Comparison of ENCODE assay signal across 27 mouse cellular contexts in the genomic region with DNA sequence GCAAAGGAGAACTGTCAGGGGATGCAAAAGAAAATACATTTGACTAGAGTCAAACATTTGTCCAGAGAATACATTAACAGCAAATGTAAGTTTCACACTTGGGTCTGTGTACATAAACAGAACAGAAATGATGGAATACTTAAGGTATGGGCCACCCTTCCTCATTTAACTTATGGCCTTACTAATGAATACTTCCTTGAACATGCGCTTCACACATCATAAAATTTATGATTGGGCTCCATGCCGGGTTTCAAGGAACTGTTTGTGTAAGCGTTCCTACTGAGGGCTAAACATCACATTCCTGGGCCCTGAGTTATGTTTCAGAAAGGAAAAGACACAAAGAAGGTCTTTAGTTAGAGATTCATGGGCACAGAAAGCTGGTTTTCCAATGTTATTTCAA. TPM values are rescaled to one million over a fixed set of nuclear protein-coding genes. Genes with fewer than 3 reads are reported as not detected.
DNase-seq lines count a peak whose midpoint lies in the region; ATAC-seq and TF ChIP-seq lines count a peak whose summit lies in the region.
"Had no signal": no experiment of that assay in that cellular context is flagged by ENCODE, and none has a peak within 500 bp of the region (broad histone marks: within the 10 kb centered on the region; RNA-seq: fewer than 3 reads in every experiment).

No protein-coding gene starts in this region.

- H3K36me3 ChIP-seq in kidney, postnatal 0 days (ENCODE audit: insufficient read depth, low read length): no peaks in the 10 kb centered on the region
- no peaks in the 10 kb centered on the region for H3K36me3 ChIP-seq in intestine, embryonic 16.5 days (ENCODE audit: control insufficient read depth, insufficient read depth, low read length)
- H3K36me3 ChIP-seq: embryonic facial prominence, embryonic 15.5 days; hindbrain, embryonic 15.5 days; neural tube, embryonic 13.5 days had no signal

- in situ Hi-C loops in Patski (cut with MboI; ENCODE audit: low pct_unique_long_range_greater_than_20kb): no loop called here

- no peak overlapping the region for H3K9ac ChIP-seq in kidney, postnatal 0 days (ENCODE audit: low read depth, low read length)
- no peak overlapping the region for H3K9ac ChIP-seq in intestine, embryonic 16.5 days (ENCODE audit: low read depth, low read length)
- H3K9ac ChIP-seq: embryonic facial prominence, embryonic 15.5 days; hindbrain, embryonic 15.5 days; liver, embryonic 14.5 days; neural tube, embryonic 13.5 days had no signal

- 0 out of 2 replicates have a peak, but pooled peaks cover 3% of the 10 kb centered on the region for H3K4me1 ChIP-seq in kidney, postnatal 0 days (replicated peaks; ENCODE audit: insufficient read depth, low read length)
- H3K4me1 ChIP-seq in intestine, embryonic 16.5 days (ENCODE audit: control insufficient read depth, insufficient read depth, low read length): no peaks in the 10 kb centered on the region
- H3K4me1 ChIP-seq: embryonic facial prominence, embryonic 15.5 days; hindbrain, embryonic 15.5 days had no signal

- TF ChIP-seq CTCF in kidney, postnatal 0 days (IDR thresholded peaks at IDR 0.05; ENCODE audit: low read depth): no peak
- no peak for TF ChIP-seq CTCF in Patski (IDR thresholded peaks at IDR 0.05)

- H3K27ac ChIP-seq in kidney, postnatal 0 days: no peak overlapping the region
- H3K27ac ChIP-seq in intestine, embryonic 16.5 days (ENCODE audit: low read length): no peak overlapping the region
- H3K27ac ChIP-seq: embryonic facial prominence, embryonic 15.5 days; hindbrain, embryonic 15.5 days; layer of hippocampus, adult 2 months; liver, embryonic 14.5 days; neural tube, embryonic 13.5 days had no signal

- H3K4me3 ChIP-seq in kidney, postnatal 0 days (replicated peaks; ENCODE audit: low read depth, low read length): no peak overlapping the region
- no peak overlapping the region for H3K4me3 ChIP-seq in intestine, embryonic 16.5 days (ENCODE audit: low read length)
- H3K4me3 ChIP-seq: embryonic facial prominence, embryonic 15.5 days; hindbrain, embryonic 15.5 days; layer of hippocampus, adult 2 months; neural tube, embryonic 13.5 days had no signal

- intact Hi-C loops in heart, postnatal 36 days (cut with DNase I): no loop called here

- POLR2A ChIA-PET in Patski (lab: Charles Lee): no interaction called here

- CTCF ChIA-PET in Patski (lab: Charles Lee): interaction anchor here (1.6 kb wide), 1 partner anchor 20 kb away, joined by 3 read pairs; a partner anchor contains a TSS

- ATAC-seq in kidney, postnatal 0 days (replicated peaks; ENCODE audit: low FRiP score, low read depth): no peak
- peak; percentile 96 for ATAC-seq in Patski
- peak; percentile 62 for ATAC-seq in intestine, embryonic 16.5 days
- ATAC-seq: activated CD4-positive, CD25-positive, alpha-beta regulatory T cell, adult 4 months; forebrain, embryonic 16.5 days had no signal

- no peak overlapping the region for H3K4me2 ChIP-seq in kidney, postnatal 0 days (ENCODE audit: low read length)
- H3K4me2 ChIP-seq in intestine, embryonic 16.5 days (ENCODE audit: low read depth, low read length): no peak overlapping the region
- H3K4me2 ChIP-seq: embryonic facial prominence, embryonic 15.5 days; heart, embryonic 11.5 days; hindbrain, embryonic 15.5 days; neural tube, embryonic 13.5 days had no signal

- 12% methylated on average over 3 of the region's 3 CpGs for WGBS in kidney, postnatal 0 days
- WGBS in intestine, embryonic 16.5 days: 32% methylated on average over 3 of the region's 3 CpGs

- DNase-seq in kidney, postnatal 0 days (ENCODE audit: low spot score): peak; percentile 56
- no peak for DNase-seq in kidney, postnatal 4 days
- peak; percentile 58 for DNase-seq in Patski (ENCODE audit: low read depth, low spot score)
- DNase-seq in lung, postnatal 14 days: peak; percentile 15
- no peak for DNase-seq in heart, postnatal 36 days
- DNase-seq in c-Kit-positive CD71-positive TER-119-positive erythroid progenitor cells, embryonic 14.5 days (ENCODE audit: low spot score): no peak
- DNase-seq: adrenal gland, postnatal 14 days; cerebellum, adult 11 months; cerebellum, postnatal 10 days; heart, postnatal 10 days; kidney, postnatal 10 days; layer of hippocampus, postnatal 36 days; midbrain, embryonic 14.5 days; right cerebral cortex, adult 18-20 months; thymus, postnatal 14 days had no signal

- H3K27me3 ChIP-seq in kidney, postnatal 0 days (ENCODE audit: insufficient read depth, low read length): no peaks in the 10 kb centered on the region
- no peaks in the 10 kb centered on the region for H3K27me3 ChIP-seq in Patski
- no peaks in the 10 kb centered on the region for H3K27me3 ChIP-seq in intestine, embryonic 16.5 days (replicated peaks; ENCODE audit: control insufficient read depth, insufficient read depth, low read length)
- H3K27me3 ChIP-seq: embryonic facial prominence, embryonic 15.5 days; hindbrain, embryonic 15.5 days; neural tube, embryonic 13.5 days had no signal

- H3K9me3 ChIP-seq in kidney, postnatal 0 days (replicated peaks; ENCODE audit: low read length): no peaks in the 10 kb centered on the region
- no peaks in the 10 kb centered on the region for H3K9me3 ChIP-seq in intestine, embryonic 16.5 days (ENCODE audit: control insufficient read depth, low read length)
- H3K9me3 ChIP-seq: embryonic facial prominence, embryonic 15.5 days; hindbrain, embryonic 15.5 days; neural tube, embryonic 13.5 days had no signal

RNA-seq across cellular contexts. Expression of a gene that starts 19.4 kb away (rescaled TPM):
- 0.17 and 0.26 TPM in 2 replicates for polyA plus RNA-seq in kidney, postnatal 0 days (2015; fragmentation: Nextera tagmentation; extraction: Ambion mirVana)
- not detected for polyA plus RNA-seq in Patski (2021)
- polyA plus RNA-seq in intestine, embryonic 16.5 days (2015; fragmentation: Nextera tagmentation; extraction: Ambion mirVana): 0.82 and 1.5 TPM in 2 replicates
- not detected for total RNA-seq in heart, postnatal 36 days (2021)
- total RNA-seq: granulocyte monocyte progenitor cell, adult 5-6 weeks; megakaryocyte, adult 5-6 weeks had no signal
- polyA plus RNA-seq: C2C12; heart, embryonic 11.5 days; neural tube, embryonic 13.5 days had no signal

Comparison
In these comparisons a context has a peak if more than half of its experiments do, and no peak if none do; other contexts are left out.
1. DNase-seq: peak in kidney, postnatal 0 days (single experiment), Patski (single experiment) and lung, postnatal 14 days (single experiment); none in kidney, postnatal 4 days (0 of 2), heart, postnatal 36 days (0 of 2) and c-Kit-positive CD71-positive TER-119-positive erythroid progenitor cells, embryonic 14.5 days (single experiment).